Mouse (Mus musculus): ENCODE results near the gene A630076J17Rik.

The A630076J17Rik gene

DNA sequence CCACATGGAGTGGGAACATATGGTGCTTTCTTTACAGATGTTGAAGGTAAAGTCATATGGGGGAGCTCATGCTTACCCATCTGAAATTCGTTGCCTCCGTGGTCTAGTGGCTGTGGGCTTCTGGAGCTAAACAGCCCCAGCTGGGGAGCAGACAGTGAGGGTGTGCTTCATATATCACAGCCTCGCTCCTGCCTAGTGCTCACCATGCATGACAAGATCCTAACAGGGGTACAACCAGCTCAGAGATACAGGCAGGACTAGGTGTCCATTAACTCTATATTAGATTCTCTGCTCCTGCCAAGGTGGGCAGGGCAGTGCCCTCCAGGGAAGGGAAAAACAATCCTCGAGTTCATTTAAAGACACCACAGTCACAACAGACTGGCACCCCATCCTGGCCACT, 788 bp downstream of the A630076J17Rik start:
- DNase-seq (ENCODE audit: low spot score), result no peak

- DNase-seq (ENCODE audit: low spot score), result peak; percentile 87
These were observed 3.0 kb downstream of the A630076J17Rik start for GRCm38 (mm10) chr3:107233351-107233813.

DNA sequence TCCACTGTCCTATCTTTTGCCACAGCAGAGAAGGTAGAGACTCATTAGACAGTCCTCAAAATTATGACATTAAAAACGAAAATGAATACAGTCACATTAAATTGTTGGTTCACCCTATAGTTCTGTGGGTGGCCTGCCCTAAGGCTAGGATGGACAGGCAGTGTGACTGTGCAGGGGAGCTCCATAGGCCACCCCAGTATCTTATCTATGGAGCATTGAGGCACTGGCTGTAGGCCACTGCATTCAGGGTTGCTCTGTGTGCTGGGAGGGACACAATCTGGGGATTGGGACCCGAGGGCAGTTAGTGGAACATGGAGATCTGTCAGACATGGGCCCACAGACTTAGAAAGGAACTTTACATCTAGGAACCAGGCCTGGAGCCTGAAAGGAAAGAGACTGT, 3.5 kb downstream of the A630076J17Rik start:
- DNase-seq (ENCODE audit: low spot score), result no peak

DNA sequence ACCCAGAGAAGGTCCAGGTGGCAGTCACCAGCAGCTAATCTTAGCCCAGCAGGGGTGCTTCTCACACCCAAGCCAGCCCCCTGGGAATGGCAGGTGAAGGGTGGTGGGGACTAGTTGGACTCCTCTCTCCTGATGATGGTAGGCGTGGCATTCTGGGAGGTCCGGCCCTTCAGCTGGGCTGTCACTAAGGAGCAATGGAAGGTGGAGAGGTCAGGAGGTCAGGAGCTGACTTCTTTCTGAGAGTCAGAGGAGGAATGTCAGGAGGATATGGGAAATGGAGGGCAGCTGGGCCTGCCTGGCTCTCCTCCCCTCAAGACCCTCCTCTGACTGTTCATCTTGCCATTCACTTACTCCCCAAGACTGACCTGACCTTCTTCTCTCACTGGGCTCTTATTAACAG, 7.6 kb downstream of the A630076J17Rik start:
- no peak for DNase-seq (ENCODE audit: low spot score)

- DNase-seq (ENCODE audit: low spot score), result no peak
These were observed 8.1 kb downstream of the A630076J17Rik start for GRCm38 (mm10) chr3:107238471-107238980.

DNA sequence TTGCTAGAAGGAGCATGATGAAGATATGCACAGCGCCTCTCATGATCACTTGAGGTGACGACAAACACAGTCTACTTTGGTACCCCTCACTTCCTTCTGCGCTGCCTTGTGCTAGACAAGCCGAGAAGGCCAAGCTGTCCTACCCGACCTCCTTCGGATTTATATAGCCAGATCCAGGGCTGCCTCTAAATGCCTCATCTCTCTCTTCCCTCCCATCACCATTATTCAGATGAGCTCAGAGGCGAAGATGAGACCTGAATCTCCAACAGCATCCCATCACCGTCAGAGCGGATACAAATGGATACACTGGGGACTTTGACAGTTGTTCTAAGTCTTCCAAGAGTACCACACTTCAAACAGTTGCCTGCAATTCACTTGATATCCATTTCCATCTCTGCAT, 9.2 kb downstream of the A630076J17Rik start, which contains the start of gene Prok1:
TSS of gene Prok1 (minus strand) at position 101 of the 400 bp plus-strand sequence.
- DNase-seq (ENCODE audit: low spot score), result no peak

GRCm38 (mm10) chr3:107241389-107242094, 11.1 kb downstream of the A630076J17Rik start:
- no peak for DNase-seq (ENCODE audit: low spot score)

DNA sequence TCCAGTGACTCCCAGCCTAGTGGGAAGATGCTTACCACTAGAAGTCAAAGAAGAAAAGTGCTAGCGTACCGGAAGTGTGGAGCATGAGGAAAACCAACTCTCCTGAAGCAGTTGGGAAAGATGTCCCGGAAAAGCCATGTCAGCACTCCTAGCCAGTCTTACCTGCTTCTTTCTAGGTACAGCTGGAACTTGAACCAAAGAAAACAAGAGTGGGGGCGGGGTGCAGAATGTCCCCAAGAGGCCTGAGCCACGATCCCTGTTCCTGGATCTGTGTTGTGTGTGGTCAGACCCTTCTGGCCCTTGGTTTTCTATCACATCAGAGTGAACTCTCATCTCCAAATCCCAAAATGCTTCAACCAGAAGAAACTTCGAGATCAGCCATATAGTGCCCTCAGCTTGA, 16.5 kb downstream of the A630076J17Rik start:
- no peak for DNase-seq (ENCODE audit: low spot score)

DNA sequence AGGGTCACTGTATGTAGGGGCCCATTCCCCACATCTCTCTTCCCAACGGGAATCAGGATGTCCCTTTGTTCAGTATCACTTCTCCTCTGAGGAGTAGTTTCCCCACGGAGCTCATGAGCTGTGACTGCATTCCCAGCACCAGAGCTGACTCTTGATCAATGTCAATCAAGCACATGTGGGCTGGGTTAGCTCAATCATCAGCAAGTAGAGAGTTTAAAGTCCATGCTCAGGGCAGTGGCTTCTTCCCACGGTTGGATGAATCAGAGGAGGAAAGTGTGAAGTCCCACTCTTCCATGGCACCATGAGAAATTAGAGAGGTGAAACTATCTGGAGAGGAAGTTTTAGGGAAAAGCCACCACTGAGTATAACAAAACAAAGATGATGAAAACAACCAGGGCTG, 18.6 kb downstream of the A630076J17Rik start:
- no peak for DNase-seq (ENCODE audit: low spot score)

GRCm38 (mm10) chr3:107250320-107250719, 19.9 kb downstream of the A630076J17Rik start:
- no peak for DNase-seq (ENCODE audit: low spot score)

- DNase-seq (ENCODE audit: low spot score), result no peak
These were observed 21.6 kb downstream of the A630076J17Rik start for GRCm38 (mm10) chr3:107252035-107252434.

DNA sequence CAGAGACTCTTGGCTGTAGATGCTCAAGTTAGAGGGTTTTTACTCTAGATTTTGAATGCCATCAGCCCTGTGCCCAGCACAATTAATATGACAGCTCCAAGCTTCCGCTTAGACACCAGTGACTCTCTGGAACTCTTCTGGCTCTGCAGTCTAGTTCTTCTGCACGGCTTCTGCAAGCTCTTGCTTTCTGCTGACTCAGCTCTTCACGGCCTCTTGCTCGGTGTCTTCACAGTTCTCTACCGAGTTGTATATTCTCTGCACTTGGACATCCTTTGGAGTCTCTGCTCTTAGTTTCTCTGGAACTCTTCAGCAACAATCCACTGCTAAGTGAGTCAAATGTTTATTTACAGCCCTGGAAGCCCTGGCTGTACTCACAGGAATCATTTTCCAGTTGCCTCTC, 23.5 kb downstream of the A630076J17Rik start:
- no peak for DNase-seq (ENCODE audit: low spot score)

GRCm38 (mm10) chr3:107255992-107256391, 25.6 kb downstream of the A630076J17Rik start:
- no peak for DNase-seq (ENCODE audit: low spot score)

GRCm38 (mm10) chr3:107256724-107257123, 26.3 kb downstream of the A630076J17Rik start:
- DNase-seq (ENCODE audit: low spot score), result no peak

GRCm38 (mm10) chr3:107257924-107258323, 27.5 kb downstream of the A630076J17Rik start:
- no peak for DNase-seq (ENCODE audit: low spot score)

- DNase-seq (ENCODE audit: low spot score), result no peak
These were observed 30.8 kb downstream of the A630076J17Rik start for GRCm38 (mm10) chr3:107260956-107261850.

DNA sequence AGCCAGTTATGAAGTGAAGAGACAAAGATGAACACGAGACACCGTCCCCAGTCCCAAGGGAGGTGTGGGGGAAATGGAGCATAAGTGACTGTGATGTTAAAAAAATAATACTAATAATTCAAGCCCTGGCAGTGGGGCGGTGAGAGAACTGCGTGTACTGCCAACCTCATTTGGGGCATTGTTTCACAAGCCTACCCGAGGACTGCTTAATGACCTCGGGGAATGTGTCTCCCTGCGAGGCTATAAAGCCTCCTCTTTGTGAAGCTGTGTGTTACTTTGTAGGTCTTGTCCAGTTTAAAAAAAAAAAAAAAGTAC, 31.4 kb downstream of the A630076J17Rik start:
- no peak for DNase-seq (ENCODE audit: low spot score)

DNA sequence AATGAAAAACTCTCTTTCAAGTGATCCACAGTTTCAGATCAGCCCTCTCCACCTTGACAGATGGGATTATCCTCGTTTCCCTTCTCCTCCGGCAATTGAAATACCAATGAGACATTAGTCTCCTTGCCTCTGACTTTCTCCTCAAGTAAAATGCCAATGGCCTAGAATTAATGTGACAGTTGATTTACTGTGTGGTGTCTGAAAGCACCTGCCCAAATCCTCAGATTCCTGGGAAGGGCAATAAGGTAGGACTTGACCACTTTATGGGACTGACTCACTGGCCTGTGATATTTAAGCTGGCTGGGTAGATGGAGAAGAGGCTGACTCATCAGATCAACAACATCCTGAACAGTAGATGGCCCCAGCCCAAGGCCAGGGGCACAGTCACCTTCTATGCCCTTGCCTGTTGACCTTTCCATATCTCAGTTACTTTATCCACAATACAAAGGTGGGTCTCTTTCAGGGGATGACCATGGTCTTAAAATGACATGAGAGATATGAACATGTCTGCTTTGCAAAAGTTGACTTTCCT, 36.5 kb downstream of the A630076J17Rik start:
- DNase-seq (ENCODE audit: low spot score), result no peak

DNA sequence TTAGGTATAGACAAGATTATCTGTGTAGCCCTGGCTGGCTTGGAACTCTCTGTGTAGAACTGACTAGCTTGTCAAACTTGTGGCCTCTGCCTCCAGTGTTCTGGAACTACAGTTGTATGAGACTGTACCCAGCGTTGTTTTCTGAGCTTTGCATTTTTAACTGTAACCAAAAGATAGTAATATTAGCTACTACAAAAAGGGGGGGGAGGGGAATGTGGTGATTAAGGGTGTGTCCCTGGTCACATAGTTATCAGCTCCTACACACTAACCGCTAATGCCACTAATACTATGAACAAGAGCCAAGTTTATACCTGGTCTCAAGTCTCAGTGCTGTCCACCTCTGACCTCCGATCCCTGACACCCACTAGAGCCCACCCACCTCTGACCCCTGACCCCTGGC, 42.0 kb downstream of the A630076J17Rik start:
- no peak for DNase-seq (ENCODE audit: low spot score)

DNA sequence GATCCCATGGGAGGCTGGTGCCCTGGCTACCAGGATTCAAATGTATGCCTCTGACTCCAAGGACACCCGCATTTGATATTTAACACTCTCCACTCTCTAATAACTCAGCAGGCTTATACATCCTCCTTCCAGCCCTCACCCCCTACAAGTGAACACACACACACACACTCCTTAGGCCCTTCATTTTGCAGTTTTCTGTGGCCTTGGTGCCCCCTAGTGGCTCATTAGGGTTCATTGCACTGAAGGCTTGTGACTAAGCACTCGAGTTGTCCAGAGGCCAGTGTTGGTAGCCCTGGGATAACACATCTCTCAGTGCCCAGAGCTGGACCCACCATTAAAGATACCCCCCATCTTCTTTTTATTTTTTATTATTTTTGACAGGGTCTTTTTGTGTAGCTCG, 43.4 kb downstream of the A630076J17Rik start:
- DNase-seq (ENCODE audit: low spot score), result peak; percentile 60

DNA sequence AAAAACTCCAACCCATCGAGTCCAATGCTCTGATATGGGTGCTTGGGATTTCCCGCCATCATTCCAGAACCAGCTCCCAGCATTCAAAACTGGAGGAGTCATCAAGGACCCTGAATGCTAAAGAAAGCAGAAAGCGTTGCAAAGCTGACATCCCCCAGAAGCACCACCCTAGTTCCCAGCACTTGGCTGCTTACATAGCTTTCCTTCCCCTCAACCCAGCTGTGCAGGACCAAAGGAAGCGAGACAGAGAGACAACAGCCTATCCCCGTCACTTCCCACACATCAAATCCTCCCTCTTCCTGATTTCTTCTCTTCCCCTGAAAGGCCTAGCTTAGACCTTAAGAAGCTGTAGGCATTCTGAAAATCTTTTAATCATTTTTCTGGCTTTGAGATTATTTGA, 44.9 kb downstream of the A630076J17Rik start:
- no peak for DNase-seq (ENCODE audit: low spot score)

DNA sequence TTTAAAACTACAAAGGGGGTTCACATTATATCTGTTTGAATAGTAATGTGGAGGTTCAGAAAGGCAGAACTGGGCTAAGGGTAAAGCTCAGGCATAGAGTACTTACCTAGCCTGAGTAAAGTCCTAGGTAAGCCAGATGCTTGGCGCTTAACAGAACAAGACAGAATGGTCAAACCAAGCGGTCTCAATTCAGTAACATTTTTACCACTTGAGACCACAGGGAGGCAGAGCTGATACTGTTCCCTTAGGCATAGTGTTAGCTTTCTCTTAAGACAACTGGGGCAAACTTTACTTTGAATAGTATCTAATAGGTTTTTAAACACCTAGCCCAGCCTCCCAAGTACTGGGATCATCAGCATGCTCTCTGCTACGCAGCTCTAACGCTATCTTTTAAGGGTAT, 45.6 kb downstream of the A630076J17Rik start:
- no peak for DNase-seq (ENCODE audit: low spot score)

- DNase-seq (ENCODE audit: low spot score), result no peak
These were observed 46.2 kb downstream of the A630076J17Rik start for GRCm38 (mm10) chr3:107276626-107277025.

Measured in ovary, postnatal 14 days (tissue).